Mouse (Mus musculus) MEL (cell line): ENCODE results near the gene Hist1h2aa. TPM values are rescaled to one million over a fixed set of nuclear protein-coding genes. Genes with fewer than 3 reads are reported as not detected.

Experiments used
- DNase-seq: peaks from one replicate; pipeline ENCODE4 v3.0.0; 2011; ENCODE audit warnings: low read depth, low spot score
- H3K27ac ChIP-seq: 2 replicates; pipeline ENCODE4 v1.5.1; 2012; ENCODE audit warnings: low read depth, mild to moderate bottlenecking, control low read depth, low read length, moderate library complexity; ENCODE audit not compliant: control insufficient read depth
- H3K27me3 ChIP-seq, 2 experiments: fragments of 150-350 bp in 1 of 2; sonication (generic) in 1 of 2; 2 replicates each; pipeline ENCODE4 v1.6.1; 2012; ENCODE audit warnings: low read length in 2 of 2, mild to moderate bottlenecking in 2 of 2, improper control_type of control experiment in 1 of 2, moderate library complexity in 1 of 2; ENCODE audit not compliant: insufficient read depth in 2 of 2, control insufficient read depth in 1 of 2
- H3K36me3 ChIP-seq, 2 experiments: 2 replicates each; pipeline ENCODE4 v1.6.1; 2012 to 2014; ENCODE audit warnings: low read length in 2 of 2, improper control_type of control experiment in 1 of 2, inconsistent platforms in 1 of 2, mild to moderate bottlenecking in 1 of 2; ENCODE audit not compliant: insufficient read depth in 2 of 2, control insufficient read depth in 1 of 2
- H3K4me1 ChIP-seq, 2 experiments: fragments of 150-350 bp in 1 of 2; sonication (generic) in 1 of 2; 2 replicates each; pipeline ENCODE4 v1.6.1; 2012; ENCODE audit warnings: low read length in 2 of 2, improper control_type of control experiment in 1 of 2, mild to moderate bottlenecking in 1 of 2; ENCODE audit not compliant: insufficient read depth in 2 of 2, control insufficient read depth in 1 of 2
- H3K4me3 ChIP-seq, 2 experiments: fragments of 150-350 bp in 1 of 2; sonication (generic) in 1 of 2; 2 replicates each; pipeline ENCODE4 v1.5.1; 2012; ENCODE audit warnings: low read depth in 2 of 2, low read length in 2 of 2, mild to moderate bottlenecking in 2 of 2, moderate library complexity in 2 of 2, control low read depth in 1 of 2, improper control_type of control experiment in 1 of 2; ENCODE audit not compliant: control insufficient read depth in 1 of 2, insufficient read depth in 1 of 2
- H3K79me2 ChIP-seq: 2 replicates; pipeline ENCODE4 v1.6.1; 2012; ENCODE audit warnings: mild to moderate bottlenecking, low read length, moderate library complexity; ENCODE audit not compliant: control insufficient read depth, poor library complexity, insufficient read depth
- H3K9ac ChIP-seq: 2 replicates; pipeline ENCODE4 v1.6.1; 2012; ENCODE audit warnings: low read depth, mild to moderate bottlenecking, control low read depth, low read length, moderate library complexity; ENCODE audit not compliant: control insufficient read depth, poor library complexity, severe bottlenecking
- H3K9me3 ChIP-seq: fragments of 150-350 bp; sonication (generic); replicated peaks from 2 replicates; pipeline ENCODE4 v1.6.1; 2012; ENCODE audit warnings: mild to moderate bottlenecking, low read length, improper control_type of control experiment, moderate library complexity; ENCODE audit not compliant: insufficient read depth
- CTCF ChIP-seq, 3 experiments: IDR thresholded peaks in 2 of 3; conservative IDR thresholded peaks in 1 of 3; 2 replicates each; pipeline ENCODE4 v1.5.1; 2011 to 2012; ENCODE audit warnings: low read length in 3 of 3, low read depth in 2 of 3, mild to moderate bottlenecking in 2 of 3, improper control_type of control experiment in 1 of 3, inconsistent platforms in 1 of 3, mixed read lengths in 1 of 3, moderate library complexity in 1 of 3; ENCODE audit not compliant: control insufficient read depth in 1 of 3, insufficient read depth in 1 of 3, poor library complexity in 1 of 3, severe bottlenecking in 1 of 3
- E2F4 ChIP-seq: IDR thresholded peaks from 2 replicates; pipeline ENCODE4 v1.6.1; 2011; ENCODE audit warnings: low read depth, low read length, improper control_type of control experiment, borderline replicate concordance
- EP300 ChIP-seq, 2 experiments: IDR thresholded peaks; 2 replicates each; pipeline ENCODE4 v1.6.1; 2011; ENCODE audit warnings: improper control_type of control experiment in 2 of 2, low read length in 2 of 2, low read depth in 1 of 2, mild to moderate bottlenecking in 1 of 2
- GABPA ChIP-seq: IDR thresholded peaks from 2 replicates; pipeline ENCODE4 v1.6.1; 2012; ENCODE audit warnings: low read depth, mild to moderate bottlenecking, inconsistent platforms, low read length, improper control_type of control experiment, moderate library complexity
- JUND ChIP-seq: IDR thresholded peaks from 2 replicates; pipeline ENCODE4 v1.6.1; 2011; ENCODE audit warnings: low read depth, mild to moderate bottlenecking, improper control_type of control experiment, low read length
- MAFK ChIP-seq: IDR thresholded peaks from 2 replicates; pipeline ENCODE4 v1.6.1; 2011; ENCODE audit warnings: low read depth, mild to moderate bottlenecking, low read length, improper control_type of control experiment, borderline replicate concordance
- MAX ChIP-seq: IDR thresholded peaks from 2 replicates; pipeline ENCODE4 v1.6.1; 2011; ENCODE audit warnings: low read length, improper control_type of control experiment
- MAZ ChIP-seq: IDR thresholded peaks from 2 replicates; pipeline ENCODE4 v1.6.1; 2012; ENCODE audit warnings: low read depth, mild to moderate bottlenecking, inconsistent platforms, low read length, improper control_type of control experiment
- MEF2A ChIP-seq: IDR thresholded peaks from 2 replicates; pipeline ENCODE4 v1.6.1; 2014; ENCODE audit warnings: low read depth, mild to moderate bottlenecking, inconsistent platforms, low read length, improper control_type of control experiment; ENCODE audit not compliant: poor library complexity, insufficient replicate concordance, severe bottlenecking; ENCODE audit errors: extremely low read depth
- MXI1 ChIP-seq: IDR thresholded peaks from 2 replicates; pipeline ENCODE4 v1.6.1; 2011; ENCODE audit warnings: mild to moderate bottlenecking, low read depth, low read length, improper control_type of control experiment
- MYB ChIP-seq: IDR thresholded peaks from 2 replicates; pipeline ENCODE4 v1.6.1; 2011; ENCODE audit warnings: mild to moderate bottlenecking, low read depth, low read length, improper control_type of control experiment
- NELFE ChIP-seq: IDR thresholded peaks from 2 replicates; pipeline ENCODE4 v1.6.1; 2011; ENCODE audit warnings: low read depth, low read length, improper control_type of control experiment
- POLR2A ChIP-seq, 2 experiments: IDR thresholded peaks; 2 replicates each; pipeline ENCODE4 v1.6.1; 2011 to 2012; ENCODE audit warnings: low read length in 2 of 2, mild to moderate bottlenecking in 2 of 2, control low read depth in 1 of 2, improper control_type of control experiment in 1 of 2, low read depth in 1 of 2, moderate library complexity in 1 of 2; ENCODE audit not compliant: control insufficient read depth in 1 of 2, insufficient read depth in 1 of 2, poor library complexity in 1 of 2
- RAD21 ChIP-seq: IDR thresholded peaks from 2 replicates; pipeline ENCODE4 v1.6.1; 2011; ENCODE audit warnings: mild to moderate bottlenecking, low read depth, low read length, improper control_type of control experiment
- SIN3A ChIP-seq: IDR thresholded peaks from 2 replicates; pipeline ENCODE4 v1.6.1; 2012; ENCODE audit warnings: low read length, improper control_type of control experiment, inconsistent platforms
- TBP ChIP-seq: IDR thresholded peaks from 2 replicates; pipeline ENCODE4 v1.8.0; 2011; ENCODE audit warnings: low read depth, low read length, improper control_type of control experiment
- TCF12 ChIP-seq: IDR thresholded peaks from 2 replicates; pipeline ENCODE4 v1.6.1; 2014; ENCODE audit warnings: low read depth, mild to moderate bottlenecking, inconsistent platforms, low read length, improper control_type of control experiment, moderate library complexity
- UBTF ChIP-seq: IDR thresholded peaks from 2 replicates; pipeline ENCODE4 v1.6.1; 2012; ENCODE audit warnings: low read depth, mild to moderate bottlenecking, inconsistent platforms, low read length, improper control_type of control experiment, moderate library complexity, borderline replicate concordance; ENCODE audit not compliant: insufficient read depth
- USF2 ChIP-seq, 2 experiments: IDR thresholded peaks; 2 replicates each; pipeline ENCODE4 v1.6.1; 2011 to 2012; ENCODE audit warnings: improper control_type of control experiment in 2 of 2, low read length in 2 of 2, borderline replicate concordance in 1 of 2, inconsistent platforms in 1 of 2, low read depth in 1 of 2, mild to moderate bottlenecking in 1 of 2; ENCODE audit not compliant: insufficient read depth in 1 of 2
- ZMIZ1 ChIP-seq: IDR thresholded peaks from 2 replicates; pipeline ENCODE4 v1.6.1; 2012; ENCODE audit warnings: low read depth, mild to moderate bottlenecking, inconsistent platforms, low read length, improper control_type of control experiment, moderate library complexity
- ZNF384 ChIP-seq: IDR thresholded peaks from 2 replicates; pipeline ENCODE4 v1.6.1; 2012; ENCODE audit warnings: low read depth, mild to moderate bottlenecking, inconsistent platforms, low read length, improper control_type of control experiment
- polyA plus RNA-seq, 2 experiments: library from polyadenylated mRNA; stranded (reverse) in 1 of 2; unstranded in 1 of 2; fragments of >175 nt in 1 of 2; fragments of >200 nt in 1 of 2; gene quantifications; 2 replicates each; pipeline versions ENCODE4 v1.2.1 to v1.2.4; 2012; ENCODE audit warnings: low replicate concordance in 2 of 2, low read depth in 1 of 2; ENCODE audit not compliant: insufficient read length in 2 of 2, insufficient read depth in 1 of 2, missing spikeins in 1 of 2
- total RNA-seq: library from RNA; depleted of rRNA; stranded (reverse); fragments of 300-350 nt; gene quantifications from 2 replicates; pipeline ENCODE4 v1.2.3, GENCODE M21; 2012

Hist1h2aa gene
- total and polyA plus RNA-seq, 3 experiments, result 1.6 TPM; not detected in 2

DNA sequence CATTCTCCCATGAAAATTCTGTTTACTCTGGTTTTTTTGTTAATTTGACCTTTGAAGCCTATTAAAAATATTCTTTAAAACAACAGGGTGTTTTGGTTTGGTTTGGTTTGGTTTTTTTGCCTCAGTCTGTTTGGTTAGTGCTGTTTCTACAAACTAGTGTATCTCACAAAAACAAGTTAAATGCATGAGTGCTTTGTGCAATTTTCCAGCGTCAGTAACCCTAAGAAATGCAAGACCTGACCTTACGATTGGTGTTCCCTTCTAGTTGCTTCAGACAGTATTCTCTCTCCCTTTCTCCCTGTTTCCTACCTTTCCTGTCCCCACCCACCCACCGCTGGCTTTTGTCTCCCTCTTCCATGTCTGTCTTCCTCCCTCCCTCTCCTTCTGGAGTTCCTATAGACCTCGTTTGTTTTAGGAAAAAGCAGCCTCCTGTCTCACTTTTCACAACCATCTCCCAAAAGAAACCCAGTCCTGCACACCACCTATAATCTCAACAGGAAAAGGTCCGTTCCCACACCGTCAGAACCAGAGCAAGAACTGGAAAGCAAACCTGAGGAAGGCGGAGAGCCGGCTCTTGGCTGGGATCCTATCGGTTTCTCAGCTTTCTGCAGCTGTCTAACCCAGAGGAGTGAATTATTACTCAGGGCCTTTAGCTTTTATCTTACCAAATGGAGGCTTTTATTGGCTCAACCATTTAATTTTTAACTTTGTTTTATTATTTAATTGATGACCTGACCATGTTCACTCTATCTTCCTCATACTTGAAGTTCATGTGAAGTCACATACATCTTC is 19.7 kb upstream of the Hist1h2aa start, which contains the start of gene Slc17a4 (continued):
- TF ChIP-seq TBP (no peak), MEF2A (no peak), CTCF (IDR thresholded peaks at IDR 0.05 in 2 of 3, conservative IDR thresholded peaks at IDR 0.05 in 1 of 3; ENCODE audit: control insufficient read depth in 1 of 3, insufficient read depth in 1 of 3, low read depth in 2 of 3, low read length in 3 of 3, poor library complexity in 1 of 3, severe bottlenecking in 1 of 3) (no peak), USF2 (IDR thresholded peaks at IDR 0.05; ENCODE audit: borderline replicate concordance in 1 of 2, insufficient read depth in 1 of 2, low read depth in 1 of 2, low read length in 2 of 2) (no peak), GABPA (no peak), JUND (no peak)

DNA sequence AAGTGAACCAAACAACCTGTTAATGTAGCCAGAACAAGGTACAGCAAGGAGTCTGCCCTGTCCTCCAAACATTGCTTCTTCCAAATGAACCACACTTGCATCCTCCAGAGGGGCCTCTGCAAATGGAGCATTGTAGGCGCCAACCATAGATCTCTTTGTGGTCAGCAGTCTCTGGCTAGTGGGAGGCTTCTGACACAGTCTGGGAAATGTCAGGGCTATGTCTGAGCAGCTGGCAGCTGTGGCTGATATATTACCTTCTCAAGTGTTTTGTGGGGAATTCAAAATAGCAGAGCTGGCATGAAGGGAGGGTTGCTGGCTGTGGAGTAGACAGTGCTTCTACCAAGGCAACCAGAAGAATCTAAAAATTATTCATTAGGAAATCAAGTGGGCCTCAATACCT is 18.1 kb upstream of the Hist1h2aa start:
- H3K27me3 ChIP-seq, result no peaks in the 10 kb centered on the region
- H3K79me2 ChIP-seq, result no peaks in the 10 kb centered on the region
- H3K36me3 ChIP-seq, result peaks cover 0 to 36% of the 10 kb centered on the region in 2 experiments; a peak in 2 of 4 replicates
- no peak for TF ChIP-seq ZNF384
- no peak for TF ChIP-seq MAX
- TF ChIP-seq MAZ, result no peak
- TF ChIP-seq ZMIZ1, result no peak
- no peak for TF ChIP-seq E2F4
- H3K4me1 ChIP-seq, result peaks cover 23 to 35% of the 10 kb centered on the region in 2 experiments
- H3K4me3 ChIP-seq, result no peak overlapping the region
- DNase-seq, result no peak
- no peaks in the 10 kb centered on the region for H3K9me3 ChIP-seq
- no peak overlapping the region for H3K27ac ChIP-seq
- H3K9ac ChIP-seq, result no peak overlapping the region

DNA sequence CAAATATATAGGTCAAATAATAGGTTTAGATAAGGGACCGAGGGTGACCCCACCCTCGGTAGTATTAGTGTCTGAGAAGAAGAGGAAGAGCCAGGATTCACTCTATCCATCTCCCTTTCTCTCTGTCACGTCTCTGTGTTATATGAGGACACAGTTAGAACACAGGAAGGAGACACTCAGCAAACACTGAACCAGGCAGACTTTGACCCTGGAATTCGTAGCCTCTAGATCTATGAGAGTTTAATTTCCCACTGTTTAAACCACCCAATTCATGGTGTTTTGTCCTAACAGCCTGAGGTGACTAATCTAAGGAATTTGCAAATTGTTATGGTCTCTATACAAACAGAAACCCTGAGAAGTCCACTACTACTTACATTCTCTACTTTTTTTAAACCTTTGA is 16.6 kb upstream of the Hist1h2aa start:
- TF ChIP-seq TCF12 (no peak), MAZ (no peak), ZNF384 (no peak), UBTF (no peak), EP300 (IDR thresholded peaks at IDR 0.05; ENCODE audit: low read depth in 1 of 2, low read length in 2 of 2) (no peak), POLR2A (IDR thresholded peaks at IDR 0.05; ENCODE audit: control insufficient read depth in 1 of 2, insufficient read depth in 1 of 2, low read depth in 1 of 2, low read length in 2 of 2, poor library complexity in 1 of 2) (no peak), RAD21 (no peak), TBP (no peak), E2F4 (no peak), NELFE (no peak), SIN3A (no peak), MXI1 (no peak), MYB (no peak), CTCF (IDR thresholded peaks at IDR 0.05 in 2 of 3, conservative IDR thresholded peaks at IDR 0.05 in 1 of 3; ENCODE audit: control insufficient read depth in 1 of 3, insufficient read depth in 1 of 3, low read depth in 2 of 3, low read length in 3 of 3, poor library complexity in 1 of 3, severe bottlenecking in 1 of 3) (no peak), MAFK (no peak)
- Histone ChIP-seq H3K4me1 (peaks cover 17 to 27% of the 10 kb centered on the region in 2 experiments), H3K36me3 (peaks cover 0 to 26% of the 10 kb centered on the region in 2 experiments; a peak in 2 of 4 replicates), H3K9ac (no peak overlapping the region), H3K27ac (no peak overlapping the region), H3K27me3 (no peaks in the 10 kb centered on the region), H3K9me3 (no peaks in the 10 kb centered on the region), H3K79me2 (no peaks in the 10 kb centered on the region), H3K4me3 (no peak overlapping the region)
- DNase-seq, result no peak
